Mouse (Mus musculus) ovary, postnatal 14 days (tissue): ENCODE data around the gene Rffl.

ENCODE experiments used
- DNase-seq: peaks from one replicate; pipeline ENCODE4 v3.0.0; 2022; ENCODE audit warnings: low spot score

Rffl gene

GRCm38 (mm10) chr11:82764438-82764924 lies 106.5 kb downstream of the Rffl start:
- no peak for DNase-seq

- DNase-seq, result peak; percentile 89
Measured at GRCm38 (mm10) chr11:82763742-82764437, 107.1 kb downstream of the Rffl start, which contains the start of the genes Cct6b and Zfp830. Cct6b (minus strand) TSS chr11:82764321. Zfp830 (plus strand) TSS chr11:82764345.

DNA sequence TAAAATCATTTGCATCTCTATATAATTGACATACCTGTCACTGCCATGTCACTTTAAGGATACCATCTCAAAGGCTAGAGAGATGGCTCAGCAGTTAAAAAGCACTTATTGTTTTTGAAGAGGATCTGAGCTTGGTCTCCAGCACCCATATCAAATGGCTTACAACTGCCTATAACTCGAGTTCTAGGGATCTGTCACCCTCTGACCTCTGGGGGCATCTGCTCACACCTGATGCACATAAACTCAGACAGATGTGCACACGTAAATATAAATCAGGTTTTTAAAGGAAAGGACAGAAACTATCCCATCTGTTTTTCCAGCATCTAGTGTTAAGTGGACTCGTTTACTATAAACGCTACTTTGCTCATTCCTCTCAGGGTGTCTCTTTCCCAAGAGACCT lies 107.7 kb downstream of the Rffl start:
- DNase-seq, result no peak

DNA sequence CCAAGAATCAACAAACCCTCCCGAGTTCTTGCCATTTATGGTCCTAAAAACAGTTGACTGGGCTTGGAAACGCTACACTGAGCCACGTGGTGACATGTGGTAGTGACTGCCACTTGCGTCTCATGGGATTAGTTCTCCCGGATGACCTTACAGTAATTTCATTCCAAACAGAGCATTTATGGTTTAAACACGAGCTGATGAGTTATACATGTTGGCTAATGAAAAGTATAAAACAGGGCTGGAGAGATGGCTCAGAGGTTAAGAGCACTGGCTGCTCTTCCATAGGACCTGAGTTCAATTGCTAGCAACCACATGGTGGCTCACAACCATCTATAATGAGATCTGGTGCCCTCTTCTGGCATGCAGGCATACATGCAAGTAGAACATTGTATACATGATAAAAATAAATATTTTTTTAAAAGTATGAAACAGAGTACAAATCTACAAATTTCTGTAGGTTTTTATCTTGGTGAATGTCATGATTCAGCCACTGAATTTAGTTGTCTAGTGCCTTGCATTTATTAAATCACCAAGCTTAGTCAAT lies 108.7 kb downstream of the Rffl start:
- no peak for DNase-seq

DNA sequence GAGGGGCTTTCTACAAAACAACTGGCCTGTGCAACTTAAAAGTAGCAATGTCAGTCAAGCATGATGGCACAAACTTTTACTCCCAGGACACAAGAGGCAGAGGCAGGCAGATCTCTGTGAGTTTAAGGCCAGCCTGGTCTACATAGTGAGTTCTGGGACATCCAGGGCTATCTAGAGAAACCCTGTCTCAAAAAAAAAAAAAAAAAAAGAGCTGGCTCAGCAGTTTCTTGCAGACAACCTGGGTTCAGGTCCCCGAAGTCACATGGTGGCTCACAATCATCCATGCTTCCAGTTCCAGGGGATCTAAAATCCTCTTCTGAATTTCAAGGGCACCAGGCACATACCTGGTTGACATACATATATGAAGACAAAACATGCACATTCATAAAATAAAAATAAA lies 115.1 kb downstream of the Rffl start:
- DNase-seq, result no peak
